Mouse (Mus musculus) bone marrow macrophage, adult 2 months (primary cell): ENCODE data around the gene Lmod2.

Experiments
- CTCF ChIP-seq: IDR thresholded peaks from 2 replicates; pipeline ENCODE4 v1.5.1; 2012; ENCODE audit warnings: low read depth, mild to moderate bottlenecking, low read length, moderate library complexity
- POLR2A ChIP-seq: IDR thresholded peaks from 2 replicates; pipeline ENCODE4 v1.6.1; 2012; ENCODE audit warnings: mild to moderate bottlenecking, low read depth, low read length, borderline replicate concordance

- TF ChIP-seq POLR2A (no peak), CTCF (no peak)
Measured at GRCm38 (mm10) chr6:24597500-24597899, at the start of gene Lmod2.
